In the genomic region with DNA sequence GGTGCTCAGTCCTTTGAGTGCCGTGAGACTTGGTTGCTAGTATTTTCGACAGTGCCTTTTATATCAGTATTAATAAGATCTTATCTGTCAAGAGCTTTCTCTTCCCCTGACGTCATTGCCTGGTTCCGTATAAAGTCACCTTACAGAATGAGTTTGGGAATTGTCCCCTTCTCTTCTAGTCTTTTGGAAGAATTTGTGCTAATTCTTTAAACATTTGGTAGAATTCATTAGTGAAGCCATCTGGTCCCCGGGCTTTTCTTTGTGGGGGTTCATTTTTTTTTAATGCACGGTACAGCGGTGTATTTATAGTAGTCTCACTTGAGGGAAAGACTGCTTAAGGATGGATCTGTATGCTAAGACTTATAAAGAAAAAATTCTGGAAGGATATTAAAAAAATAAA, we compare ENCODE assay signal across 17 mouse cellular contexts.
DNase-seq lines count a peak whose midpoint lies in the region; ATAC-seq and TF ChIP-seq lines count a peak whose summit lies in the region.
"Had no signal": no experiment of that assay in that cellular context is flagged by ENCODE, and none has a peak within 500 bp of the region (broad histone marks: within the 10 kb centered on the region; RNA-seq: fewer than 3 reads in every experiment).

No protein-coding gene starts in this region.

- peaks cover 5% of the 10 kb centered on the region; the same call in 1 of the 2 replicates for H3K4me1 ChIP-seq in forebrain, postnatal 0 days (ENCODE audit: insufficient read depth)
- H3K4me1 ChIP-seq in forebrain, embryonic 16.5 days (replicated peaks; ENCODE audit: control insufficient read depth, insufficient read depth, low read length) = peaks cover 16% of the 10 kb centered on the region
- 0 out of 2 replicates have a peak, but pooled peaks cover 5% of the 10 kb centered on the region for H3K4me1 ChIP-seq in midbrain, embryonic 14.5 days (ENCODE audit: control insufficient read depth, insufficient read depth, low read length)
- H3K4me1 ChIP-seq in midbrain, embryonic 16.5 days (ENCODE audit: control insufficient read depth, insufficient read depth, low read length) = peaks cover 7% of the 10 kb centered on the region
- H3K4me1 ChIP-seq: embryonic facial prominence, embryonic 15.5 days had no signal

- no peak overlapping the region for H3K4me2 ChIP-seq in forebrain, postnatal 0 days (ENCODE audit: low read depth)
- no peak overlapping the region for H3K4me2 ChIP-seq in forebrain, embryonic 16.5 days (ENCODE audit: low read length)
- no peak overlapping the region for H3K4me2 ChIP-seq in midbrain, embryonic 14.5 days (ENCODE audit: low read length)
- H3K4me2 ChIP-seq in midbrain, embryonic 16.5 days (ENCODE audit: low read length) = no peak overlapping the region
- H3K4me2 ChIP-seq: embryonic facial prominence, embryonic 13.5 days; embryonic facial prominence, embryonic 15.5 days; forebrain, embryonic 12.5 days had no signal

- no peak overlapping the region for H3K4me3 ChIP-seq in forebrain, postnatal 0 days (ENCODE audit: low read depth, low read length)
- no peak overlapping the region for H3K4me3 ChIP-seq in forebrain, embryonic 16.5 days (replicated peaks; ENCODE audit: low read length)
- no peak overlapping the region for H3K4me3 ChIP-seq in midbrain, embryonic 14.5 days (replicated peaks; ENCODE audit: low read depth, low read length)
- H3K4me3 ChIP-seq in midbrain, embryonic 16.5 days (ENCODE audit: low read depth, low read length) = no peak overlapping the region
- H3K4me3 ChIP-seq: embryonic facial prominence, embryonic 13.5 days; embryonic facial prominence, embryonic 15.5 days; erythroblast, embryonic 14.5 days; forebrain, embryonic 10.5 days; forebrain, embryonic 12.5 days had no signal

- DNase-seq in forebrain, postnatal 0 days = peak; percentile 24
- DNase-seq in midbrain, embryonic 14.5 days = peak; percentile 17
- DNase-seq in brain, embryonic 14.5 days (ENCODE audit: low read depth) = peak; percentile 30
- no peak for DNase-seq in heart, postnatal 36 days
- DNase-seq: adrenal gland, adult 2 months; adrenal gland, postnatal 10 days; adrenal gland, postnatal 25 days; cerebellum, adult 11 months; embryo, embryonic 11 days had no signal

- no peaks in the 10 kb centered on the region for H3K36me3 ChIP-seq in forebrain, postnatal 0 days (ENCODE audit: insufficient read depth)
- no peaks in the 10 kb centered on the region; the same call in 1 of the 2 replicates for H3K36me3 ChIP-seq in forebrain, embryonic 16.5 days (ENCODE audit: control insufficient read depth, insufficient read depth)
- H3K36me3 ChIP-seq in midbrain, embryonic 14.5 days (ENCODE audit: control insufficient read depth, insufficient read depth, low read length) = no peaks in the 10 kb centered on the region
- no peaks in the 10 kb centered on the region; the same call in 1 of the 2 replicates for H3K36me3 ChIP-seq in midbrain, embryonic 16.5 days (ENCODE audit: control insufficient read depth, insufficient read depth, low read length)
- H3K36me3 ChIP-seq: embryonic facial prominence, embryonic 13.5 days; embryonic facial prominence, embryonic 15.5 days; forebrain, embryonic 10.5 days; forebrain, embryonic 12.5 days had no signal

- H3K9me3 ChIP-seq in forebrain, postnatal 0 days (ENCODE audit: low read length) = no peaks in the 10 kb centered on the region
- H3K9me3 ChIP-seq in forebrain, embryonic 16.5 days (ENCODE audit: control insufficient read depth, low read length) = no peaks in the 10 kb centered on the region
- no peaks in the 10 kb centered on the region for H3K9me3 ChIP-seq in midbrain, embryonic 14.5 days (ENCODE audit: control insufficient read depth, low read length)
- H3K9me3 ChIP-seq in midbrain, embryonic 16.5 days (replicated peaks; ENCODE audit: control insufficient read depth, low read length, poor library complexity, severe bottlenecking) = no peaks in the 10 kb centered on the region
- H3K9me3 ChIP-seq: embryonic facial prominence, embryonic 13.5 days; embryonic facial prominence, embryonic 15.5 days; forebrain, embryonic 10.5 days; forebrain, embryonic 12.5 days had no signal

- intact Hi-C loops in heart, postnatal 36 days (cut with DNase I) = no loop called here

- no peak overlapping the region for H3K9ac ChIP-seq in forebrain, postnatal 0 days
- H3K9ac ChIP-seq in forebrain, embryonic 16.5 days (replicated peaks; ENCODE audit: low read depth, low read length) = no peak overlapping the region
- no peak overlapping the region for H3K9ac ChIP-seq in midbrain, embryonic 14.5 days (replicated peaks; ENCODE audit: low read length)
- no peak overlapping the region for H3K9ac ChIP-seq in midbrain, embryonic 16.5 days (ENCODE audit: low read depth, low read length)
- H3K9ac ChIP-seq: embryonic facial prominence, embryonic 13.5 days; embryonic facial prominence, embryonic 15.5 days had no signal

- no peak for TF ChIP-seq CTCF in forebrain, postnatal 0 days (IDR thresholded peaks at IDR 0.05; ENCODE audit: low read depth)
- no peak for TF ChIP-seq CTCF in brain, embryonic 14.5 days (IDR thresholded peaks at IDR 0.05; ENCODE audit: borderline replicate concordance, extremely low read depth, insufficient read depth, insufficient read length)

- no peak overlapping the region for H3K27ac ChIP-seq in forebrain, postnatal 0 days (ENCODE audit: low read depth, low read length)
- H3K27ac ChIP-seq in forebrain, embryonic 16.5 days (ENCODE audit: low read length) = no peak overlapping the region
- no peak overlapping the region for H3K27ac ChIP-seq in midbrain, embryonic 14.5 days (replicated peaks; ENCODE audit: low read depth, low read length)
- no peak overlapping the region for H3K27ac ChIP-seq in midbrain, embryonic 16.5 days (ENCODE audit: low read length)
- H3K27ac ChIP-seq: embryonic facial prominence, embryonic 15.5 days had no signal

- TF ChIP-seq POLR2A in brain, embryonic 14.5 days (IDR thresholded peaks at IDR 0.05; ENCODE audit: borderline replicate concordance, extremely low read depth, insufficient read depth, insufficient read length, poor library complexity, severe bottlenecking) = no peak

- H3K27me3 ChIP-seq in forebrain, postnatal 0 days (ENCODE audit: insufficient read depth, low read length) = no peaks in the 10 kb centered on the region
- H3K27me3 ChIP-seq in forebrain, embryonic 16.5 days (replicated peaks; ENCODE audit: control insufficient read depth, insufficient read depth, low read length) = no peaks in the 10 kb centered on the region
- H3K27me3 ChIP-seq in midbrain, embryonic 14.5 days (ENCODE audit: control insufficient read depth, insufficient read depth, low read length) = no peaks in the 10 kb centered on the region
- H3K27me3 ChIP-seq in midbrain, embryonic 16.5 days (ENCODE audit: control insufficient read depth, insufficient read depth, low read depth, low read length) = no peaks in the 10 kb centered on the region
- H3K27me3 ChIP-seq: embryonic facial prominence, embryonic 13.5 days; embryonic facial prominence, embryonic 15.5 days; forebrain, embryonic 12.5 days had no signal

- no peak for ATAC-seq in forebrain, postnatal 0 days
- no peak for ATAC-seq in forebrain, embryonic 16.5 days
- no peak for ATAC-seq in midbrain, embryonic 14.5 days (ENCODE audit: low FRiP score, low TSS enrichment)
- no peak for ATAC-seq in midbrain, embryonic 16.5 days
- ATAC-seq: forebrain, embryonic 14.5 days had no signal

- WGBS in forebrain, postnatal 0 days = 29% methylated on average over 7 of the region's 7 CpGs
- 21% methylated on average over 7 of the region's 7 CpGs for WGBS in forebrain, embryonic 16.5 days
- 41% methylated on average over 7 of the region's 7 CpGs for WGBS in midbrain, embryonic 14.5 days
- 38% methylated on average over 7 of the region's 7 CpGs for WGBS in midbrain, embryonic 16.5 days

Comparison
In these comparisons a context has a peak if more than half of its experiments do, and no peak if none do; other contexts are left out.
1. DNase-seq: peak in forebrain, postnatal 0 days (single experiment), midbrain, embryonic 14.5 days (single experiment) and brain, embryonic 14.5 days (single experiment); none in heart, postnatal 36 days (0 of 2).